8 mouse cellular contexts compared by ENCODE assay signal in genomic region chr19:8941515-8942217, GRCm38 (mm10). TPM values are rescaled to one million over a fixed set of nuclear protein-coding genes. Genes with fewer than 3 reads are reported as not detected.
DNase-seq lines count a peak whose midpoint lies in the region; ATAC-seq lines count a peak whose summit lies in the region.

Gene Mta2 (plus strand): TSS chr19:8941875.

- peak; percentile 95 for DNase-seq in ES-CJ7 (ENCODE audit: low read depth, low spot score)
- peak; percentile 96 for DNase-seq in cerebellum, adult 11 months
- DNase-seq in forebrain, embryonic 14.5 days (ENCODE audit: low spot score) = peak; percentile 98
- DNase-seq in heart, postnatal 14 days = peak; percentile 95 to 97
- DNase-seq in layer of hippocampus, adult 11-12 months (ENCODE audit: low spot score) = peak; percentile 94
- peak; percentile 93 to 96 for DNase-seq in lung, adult 18-20 months
- DNase-seq in testis, postnatal 14 days (ENCODE audit: low spot score) = peak; percentile 94

- WGBS in forebrain, embryonic 14.5 days = under 1% methylated on average over 64 of the region's 64 CpGs
- under 1% methylated on average over 61 of the region's 64 CpGs for WGBS in neural tube, embryonic 15.5 days

- H3K27ac ChIP-seq in forebrain, embryonic 14.5 days (ENCODE audit: low read depth, low read length) = peak within 1 kb of the TSS; percentile 95
- H3K27ac ChIP-seq in neural tube, embryonic 15.5 days (replicated peaks) = peak within 1 kb of the TSS; percentile 97

- ATAC-seq in forebrain, embryonic 14.5 days = peak; percentile 96
- peak; percentile 97 for ATAC-seq in neural tube, embryonic 15.5 days (ENCODE audit: low FRiP score)

- H3K4me1 ChIP-seq in forebrain, embryonic 14.5 days (ENCODE audit: control insufficient read depth, insufficient read depth, low read length) = peaks cover 25% of the 10 kb centered on the region
- peaks cover 45% of the 10 kb centered on the region for H3K4me1 ChIP-seq in neural tube, embryonic 15.5 days

- H3K4me3 ChIP-seq in forebrain, embryonic 14.5 days (ENCODE audit: low read depth, low read length) = peak within 1 kb of the TSS; percentile 99
- H3K4me3 ChIP-seq in neural tube, embryonic 15.5 days (replicated peaks) = peak within 1 kb of the TSS; percentile 94

- H3K9ac ChIP-seq in forebrain, embryonic 14.5 days (ENCODE audit: low read length) = peak within 1 kb of the TSS; percentile 99
- peak within 1 kb of the TSS; percentile 98 for H3K9ac ChIP-seq in neural tube, embryonic 15.5 days (replicated peaks)

- H3K27me3 ChIP-seq in forebrain, embryonic 14.5 days (replicated peaks; ENCODE audit: control insufficient read depth, insufficient read depth, low read length) = no peaks in the 10 kb centered on the region
- H3K27me3 ChIP-seq in neural tube, embryonic 15.5 days (replicated peaks) = no peaks in the 10 kb centered on the region

- no peaks in the 10 kb centered on the region for H3K9me3 ChIP-seq in forebrain, embryonic 14.5 days (replicated peaks; ENCODE audit: control insufficient read depth, low read length)
- no peaks in the 10 kb centered on the region for H3K9me3 ChIP-seq in neural tube, embryonic 15.5 days (replicated peaks)

- intact Hi-C loops in heart, postnatal 14 days (cut with DNase I) = loop anchor here (5.0 kb wide), 1 partner anchor 54 kb away; the partner anchor contains the start of genes 1810009A15Rik and Gm49416

- peak within 1 kb of the TSS; percentile 68 for H3K4me2 ChIP-seq in forebrain, embryonic 14.5 days (ENCODE audit: low read length)
- H3K4me2 ChIP-seq in neural tube, embryonic 15.5 days = peak within 1 kb of the TSS; percentile 70

- peaks cover 27% of the 10 kb centered on the region for H3K36me3 ChIP-seq in forebrain, embryonic 14.5 days (ENCODE audit: control insufficient read depth, insufficient read depth, low read length)
- peaks cover 31% of the 10 kb centered on the region for H3K36me3 ChIP-seq in neural tube, embryonic 15.5 days

RNA-seq across cellular contexts. Expression of gene Mta2, which starts in this region (rescaled TPM):
- 57.1 and 57.4 TPM in 2 replicates for polyA plus RNA-seq in forebrain, embryonic 14.5 days (2014; fragmentation: Nextera tagmentation; extraction: Ambion mirVana)
- total RNA-seq in heart, postnatal 14 days (2021) = 10 to 100 TPM; 42.1 to 44.8 TPM
- polyA plus RNA-seq in neural tube, embryonic 15.5 days (2015; fragmentation: Nextera tagmentation; extraction: Ambion mirVana) = 94.8 and 117 TPM in 2 replicates

Comparison
In these comparisons a context has a peak if more than half of its experiments do, and no peak if none do; other contexts are left out.
1. Peak in every context shown above with its lines: DNase-seq, ATAC-seq, H3K4me3 ChIP-seq and H3K27ac ChIP-seq.